Mouse (Mus musculus) layer of hippocampus, adult 11-12 months (tissue): ENCODE data around the gene Ezh2.

Experiments
- DNase-seq: peaks from one replicate; pipeline ENCODE4 v3.0.0; 2022; ENCODE audit warnings: low spot score

Ezh2 gene

GRCm38 (mm10) chr6:47535333-47535732, 59.8 kb downstream of the Ezh2 start:
- no peak for DNase-seq

- DNase-seq = no peak
These were observed 62.6 kb downstream of the Ezh2 start for GRCm38 (mm10) chr6:47532547-47532946.

- no peak for DNase-seq
These were observed 67.5 kb downstream of the Ezh2 start for GRCm38 (mm10) chr6:47527655-47528054.

GRCm38 (mm10) chr6:47527129-47527528, 68.0 kb downstream of the Ezh2 start:
- no peak for DNase-seq

- no peak for DNase-seq
These were observed 68.7 kb downstream of the Ezh2 start for GRCm38 (mm10) chr6:47526446-47526845.

GRCm38 (mm10) chr6:47525041-47525440, 70.1 kb downstream of the Ezh2 start:
- no peak for DNase-seq

GRCm38 (mm10) chr6:47522431-47522830, 72.7 kb downstream of the Ezh2 start:
- no peak for DNase-seq

- no peak for DNase-seq
These were observed 75.1 kb downstream of the Ezh2 start for GRCm38 (mm10) chr6:47520030-47520429.

GRCm38 (mm10) chr6:47494562-47494961, 100.6 kb downstream of the Ezh2 start:
- no peak for DNase-seq

GRCm38 (mm10) chr6:47482027-47482426, 113.1 kb downstream of the Ezh2 start:
- DNase-seq = no peak
